Mouse (Mus musculus): Measurements from ENCODE around the gene Usf1.

The Usf1 gene

GRCm38 (mm10) chr1:171459791-171460190, 48.7 kb downstream of the Usf1 start:
- ChIA-PET CTCF (interaction anchor here in 3 of 4 experiments (0.6 to 2.2 kb wide), 8 partner anchors 10 to 151 kb away, joined by 3 to 13 read pairs (median 4); partner anchors contain the start of gene F11r (in 1 of the 3)), POLR2A (interaction anchor here in 3 of 4 experiments (1.0 to 3.0 kb wide), 20 partner anchors 9 to 190 kb away, joined by 3 to 13 read pairs (median 4); partner anchors contain the start of genes Usf1 (in 2 of the 3), B4galt3 (in 1 of the 3) and F11r (in 1 of the 3))

- POLR2A ChIA-PET = interaction anchor here in 3 of 4 experiments (0.6 to 3.0 kb wide), 27 partner anchors 8 to 243 kb away, joined by 3 to 13 read pairs (median 5); partner anchors contain the start of genes F11r (in 2 of the 3), Usf1 (in 2 of the 3), Alyref2 (in 1 of the 3) and B4galt3 (in 1 of the 3)
- CTCF ChIA-PET = interaction anchor here in 3 of 4 experiments (0.5 to 2.2 kb wide), 11 partner anchors 9 to 105 kb away, joined by 3 to 13 read pairs (median 4); partner anchors contain the start of gene F11r (in 2 of the 3)
Observed at GRCm38 (mm10) chr1:171460551-171461503, 49.7 kb downstream of the Usf1 start.

DNA sequence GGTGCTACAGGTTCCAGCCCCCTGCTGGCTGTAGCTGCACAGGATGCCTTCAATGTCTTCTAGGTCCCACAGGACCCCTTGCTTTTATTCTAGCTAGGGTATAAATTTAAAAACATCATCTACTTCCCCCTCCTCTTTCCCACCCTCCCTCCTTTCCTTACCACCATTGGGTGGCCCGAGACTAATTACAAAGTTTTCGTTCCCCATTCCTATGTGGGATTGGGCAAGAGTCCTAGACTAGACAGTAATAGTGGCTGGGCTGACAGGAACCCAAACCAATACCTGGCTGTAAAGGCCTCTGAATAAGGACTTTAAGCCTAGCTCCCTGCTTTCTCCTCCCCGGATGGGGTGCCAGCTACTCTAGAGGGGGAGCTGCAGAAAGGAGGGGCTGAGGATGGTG, 52.0 kb downstream of the Usf1 start:
- CTCF ChIA-PET = interaction anchor here in 1 of 4 experiments (0.6 kb wide), 1 partner anchor 29 kb away, joined by 3 read pairs; no protein-coding TSS in a partner anchor
- POLR2A ChIA-PET = interaction anchor here in 3 of 4 experiments (0.6 to 3.0 kb wide), 11 partner anchors 8 to 241 kb away, joined by 3 to 8 read pairs (median 4); partner anchors contain the start of genes F11r (in 1 of the 3) and Tomm40l (in 1 of the 3)

DNA sequence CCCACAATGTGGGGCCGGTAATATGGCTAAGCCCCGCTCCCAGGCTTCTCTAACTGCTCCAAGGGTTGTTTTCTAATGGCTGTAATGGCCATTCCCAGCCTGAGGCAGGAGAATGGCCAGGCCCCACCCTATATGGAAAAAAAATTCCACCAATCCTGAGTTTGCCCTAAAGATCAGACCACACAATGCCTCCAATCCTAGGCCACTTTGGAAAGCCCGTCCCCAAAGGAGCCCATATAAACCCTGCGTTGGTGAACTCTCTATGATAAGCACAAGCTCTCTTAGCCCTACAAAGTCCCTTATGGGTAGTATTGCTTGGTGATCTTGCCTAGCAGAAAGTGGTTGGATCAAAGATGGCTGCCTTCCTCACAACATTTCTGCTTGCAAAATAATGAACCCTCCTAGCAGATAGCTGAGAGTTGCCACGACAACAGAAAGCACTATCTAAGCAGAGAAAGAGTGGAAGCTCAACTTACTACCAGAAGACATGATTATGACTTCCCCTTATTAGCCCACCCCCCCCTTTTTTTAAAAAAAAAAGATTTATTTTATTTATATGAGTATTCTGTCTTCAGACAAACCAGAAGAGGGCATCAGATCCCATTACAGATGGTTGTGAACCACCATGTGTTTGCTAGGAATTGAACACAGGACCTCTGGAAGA, 54.8 kb downstream of the Usf1 start:
- CTCF ChIA-PET = interaction anchor here in 2 of 4 experiments (0.5 to 0.8 kb wide), 7 partner anchors 18 to 199 kb away, joined by 3 to 6 read pairs (median 3); partner anchors contain the start of gene Klhdc9 (in 1 of the 2)

DNA sequence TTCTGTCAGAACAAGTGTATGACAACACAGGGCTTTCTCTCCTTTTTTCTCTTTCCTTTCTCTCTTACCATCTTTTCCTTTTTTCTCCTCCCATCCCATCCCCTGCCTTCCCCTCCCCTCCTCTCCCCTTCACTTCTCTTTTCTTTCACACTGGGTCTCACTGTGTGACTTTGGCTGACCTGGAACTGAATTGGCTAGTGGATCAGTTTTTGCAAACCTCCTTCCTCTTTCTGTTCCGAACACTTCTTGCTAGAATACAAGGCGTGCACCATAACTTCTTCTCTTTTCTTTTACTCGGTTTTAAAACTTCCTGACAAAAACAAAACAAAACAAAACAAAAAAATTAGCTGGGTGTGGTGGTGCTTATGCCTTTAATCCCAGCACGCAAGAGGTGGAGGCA, 55.5 kb downstream of the Usf1 start:
- ChIA-PET CTCF (interaction anchor here in 2 of 4 experiments (0.6 to 0.8 kb wide), 3 partner anchors 35 to 199 kb away, joined by 3 to 6 read pairs (median 4); no protein-coding TSS in a partner anchor), POLR2A (interaction anchor here in 3 of 4 experiments (0.6 to 3.5 kb wide), 30 partner anchors 11 to 277 kb away, joined by 3 to 40 read pairs (median 6); partner anchors contain the start of genes Alyref2 (in 2 of the 3), Usf1 (in 2 of the 3), Dedd (in 1 of the 3) and F11r (in 1 of the 3))

More for the DNA sequence above, 54.8 kb downstream of the Usf1 start:
- POLR2A ChIA-PET = interaction anchor here in 3 of 4 experiments (0.6 to 3.5 kb wide), 41 partner anchors 8 to 185 kb away, joined by 3 to 40 read pairs (median 5); partner anchors contain the start of genes F11r (in 3 of the 3), Alyref2 (in 2 of the 3), Klhdc9 (in 2 of the 3) and Arhgap30 (in 1 of the 3)
